In genomic region chr13:84935610-84936009, GRCm38 (mm10) we compare ENCODE assay signal across 15 mouse cellular contexts.
"Had no signal": no experiment of that assay in that cellular context is flagged by ENCODE, and none has a peak within 500 bp of the region (broad histone marks: within the 10 kb centered on the region; RNA-seq: fewer than 3 reads in every experiment).

No protein-coding gene starts in this region.

- H3K4me3 ChIP-seq: limb, embryonic 10.5 days; liver, embryonic 15.5 days; midbrain, embryonic 10.5 days; myocyte; neural tube, embryonic 15.5 days had no signal

- H3K9me3 ChIP-seq: limb, embryonic 10.5 days; liver, embryonic 15.5 days; midbrain, embryonic 10.5 days; neural tube, embryonic 15.5 days had no signal

- H3K27me3 ChIP-seq: liver, embryonic 15.5 days; neural tube, embryonic 15.5 days had no signal

- DNase-seq: kidney, adult 18-20 months; kidney, postnatal 10 days; kidney, postnatal 4 days; lung, adult 2 months; lung, postnatal 4 days; midbrain, embryonic 14.5 days; right cerebral cortex, postnatal 14 days; thymus, postnatal 4 days had no signal

- H3K9ac ChIP-seq: liver, embryonic 15.5 days; neural tube, embryonic 15.5 days had no signal

- H3K4me2 ChIP-seq: liver, embryonic 11.5 days; liver, embryonic 15.5 days; neural tube, embryonic 15.5 days had no signal

- ATAC-seq: lung, postnatal 0 days had no signal

- H3K27ac ChIP-seq: limb, embryonic 10.5 days; liver, embryonic 15.5 days; midbrain, embryonic 10.5 days; neural tube, embryonic 15.5 days had no signal

- H3K36me3 ChIP-seq: limb, embryonic 10.5 days; liver, embryonic 15.5 days; midbrain, embryonic 10.5 days; neural tube, embryonic 15.5 days had no signal

- H3K4me1 ChIP-seq: limb, embryonic 10.5 days; liver, embryonic 15.5 days; midbrain, embryonic 10.5 days; neural tube, embryonic 15.5 days had no signal
